Comparison of ENCODE assay signal across 12 mouse cellular contexts in genomic region chr5:135807263-135807637, GRCm38 (mm10). TPM values are rescaled to one million over a fixed set of nuclear protein-coding genes. Genes with fewer than 3 reads are reported as not detected.
DNase-seq lines count a peak whose midpoint lies in the region; ATAC-seq and TF ChIP-seq lines count a peak whose summit lies in the region.
"Had no signal": no experiment of that assay in that cellular context is flagged by ENCODE, and none has a peak within 500 bp of the region (broad histone marks: within the 10 kb centered on the region; RNA-seq: fewer than 3 reads in every experiment).

No protein-coding gene starts in this region.

- TF ChIP-seq POLR2A in olfactory bulb, adult 2 months (IDR thresholded peaks at IDR 0.05; ENCODE audit: insufficient read depth, low read depth, low read length) = no peak

- no peaks in the 10 kb centered on the region for H3K27me3 ChIP-seq in embryonic facial prominence, embryonic 12.5 days
- H3K27me3 ChIP-seq in hindbrain, embryonic 16.5 days (replicated peaks; ENCODE audit: control insufficient read depth, insufficient read depth, low read length) = no peaks in the 10 kb centered on the region

- peak overlapping the region; percentile 28; the same call in 1 of the 2 replicates for H3K4me2 ChIP-seq in embryonic facial prominence, embryonic 12.5 days (replicated peaks)
- peak overlapping the region; percentile 71 for H3K4me2 ChIP-seq in hindbrain, embryonic 16.5 days (ENCODE audit: low read length)
- H3K4me2 ChIP-seq: limb, embryonic 13.5 days had no signal

- 0 out of 2 replicates have a peak, but pooled peaks cover 6% of the 10 kb centered on the region for H3K4me1 ChIP-seq in embryonic facial prominence, embryonic 12.5 days
- peaks cover 14% of the 10 kb centered on the region for H3K4me1 ChIP-seq in hindbrain, embryonic 16.5 days (ENCODE audit: control insufficient read depth, insufficient read depth, low read depth, low read length)
- H3K4me1 ChIP-seq in olfactory bulb, adult 2 months (ENCODE audit: control insufficient read depth, insufficient read depth, low read length) = peaks cover 43% of the 10 kb centered on the region

- DNase-seq in right cerebral cortex, adult 2 months (ENCODE audit: low spot score in 2 of 2) = peak; percentile 46 to 49
- no peak for DNase-seq in right cerebral cortex, postnatal 4 days
- DNase-seq in gastrocnemius, adult 8-10 months (ENCODE audit: low spot score in 2 of 2) = no peak
- DNase-seq in kidney, adult 18-20 months = no peak
- DNase-seq in ovary, postnatal 14 days (ENCODE audit: low spot score) = no peak

- no peak overlapping the region for H3K9ac ChIP-seq in embryonic facial prominence, embryonic 12.5 days
- H3K9ac ChIP-seq in hindbrain, embryonic 16.5 days (ENCODE audit: low read depth, low read length) = peak overlapping the region; percentile 82
- H3K9ac ChIP-seq: limb, embryonic 13.5 days had no signal

- WGBS in embryonic facial prominence, embryonic 12.5 days = 44% methylated on average over 3 of the region's 3 CpGs
- 34% methylated on average over 3 of the region's 3 CpGs for WGBS in hindbrain, embryonic 16.5 days
- 11% methylated on average over 3 of the region's 3 CpGs for WGBS in olfactory bulb, adult 2 months

- 0 out of 2 replicates have a peak, but pooled peaks cover 2% of the 10 kb centered on the region for H3K9me3 ChIP-seq in embryonic facial prominence, embryonic 12.5 days
- H3K9me3 ChIP-seq in hindbrain, embryonic 16.5 days (ENCODE audit: control insufficient read depth, low read length) = no peaks in the 10 kb centered on the region

- no peak overlapping the region for H3K27ac ChIP-seq in embryonic facial prominence, embryonic 12.5 days
- H3K27ac ChIP-seq in hindbrain, embryonic 16.5 days (ENCODE audit: low read depth, low read length) = no peak overlapping the region; the same call in 1 of the 2 replicates
- H3K27ac ChIP-seq in olfactory bulb, adult 2 months (ENCODE audit: insufficient read depth, low read depth, low read length) = peak overlapping the region; percentile 83
- H3K27ac ChIP-seq: limb, embryonic 13.5 days had no signal

- TF ChIP-seq CTCF in olfactory bulb, adult 2 months (IDR thresholded peaks at IDR 0.05; ENCODE audit: insufficient read depth, low read depth, low read length) = no peak

- H3K36me3 ChIP-seq in embryonic facial prominence, embryonic 12.5 days = no peaks in the 10 kb centered on the region
- no peaks in the 10 kb centered on the region for H3K36me3 ChIP-seq in hindbrain, embryonic 16.5 days (ENCODE audit: control insufficient read depth, insufficient read depth, low read length)
- H3K36me3 ChIP-seq: limb, embryonic 13.5 days had no signal

- ATAC-seq in embryonic facial prominence, embryonic 12.5 days (ENCODE audit: insufficient number of reproducible peaks, insufficient read depth, low FRiP score, low TSS enrichment) = no peak
- peak; percentile 41; the same call in 1 of the 2 replicates for ATAC-seq in hindbrain, embryonic 16.5 days

- H3K4me3 ChIP-seq in embryonic facial prominence, embryonic 12.5 days = 0 out of 2 replicates have a peak overlapping the region, but pooled peaks have one; percentile 20
- H3K4me3 ChIP-seq in hindbrain, embryonic 16.5 days (ENCODE audit: low read length) = peak overlapping the region; percentile 52
- peak overlapping the region; percentile 67 for H3K4me3 ChIP-seq in olfactory bulb, adult 2 months (ENCODE audit: insufficient read depth, low read depth, low read length)
- H3K4me3 ChIP-seq: limb, embryonic 13.5 days had no signal

RNA-seq across cellular contexts. Expression of gene Srrm3, which starts 0.6 kb away (rescaled TPM):
- polyA plus RNA-seq in embryonic facial prominence, embryonic 12.5 days (2016; fragmentation: Nextera tagmentation; extraction: Ambion mirVana) = 3.6 and 8.9 TPM in 2 replicates
- polyA plus RNA-seq in hindbrain, embryonic 16.5 days (2015; fragmentation: Nextera tagmentation; extraction: Ambion mirVana) = 59.7 and 65.9 TPM in 2 replicates
- not detected in 2 replicates for polyA plus RNA-seq in olfactory bulb, adult 2 months (2012; ENCODE audit: insufficient read depth, insufficient read length, low replicate concordance, missing spikeins)
- total RNA-seq in gastrocnemius, adult 8-10 months (2022) = not detected
- total RNA-seq: megakaryocyte progenitor cell, adult 5-6 weeks had no signal
- polyA plus RNA-seq: inflammation-experienced regulatory T-cells, adult 6 months had no signal

RNA-seq across cellular contexts. Expression of gene Mdh2, which starts 29.0 kb away (rescaled TPM):
- polyA plus RNA-seq in embryonic facial prominence, embryonic 12.5 days (2016; fragmentation: Nextera tagmentation; extraction: Ambion mirVana) = 487 and 498 TPM in 2 replicates
- polyA plus RNA-seq in hindbrain, embryonic 16.5 days (2015; fragmentation: Nextera tagmentation; extraction: Ambion mirVana) = 670 and 701 TPM in 2 replicates
- polyA plus RNA-seq in olfactory bulb, adult 2 months (2012; ENCODE audit: insufficient read depth, insufficient read length, low replicate concordance, missing spikeins) = 359 and 724 TPM in 2 replicates
- 100 to 1,000 TPM; 825 to 986 (median 954) TPM for total RNA-seq in gastrocnemius, adult 8-10 months (2022)

RNA-seq across cellular contexts. Expression of gene Styxl1, which starts 29.1 kb away (rescaled TPM):
- 0.23 and 0.47 TPM in 2 replicates for polyA plus RNA-seq in embryonic facial prominence, embryonic 12.5 days (2016; fragmentation: Nextera tagmentation; extraction: Ambion mirVana)
- 0.48 and 0.51 TPM in 2 replicates for polyA plus RNA-seq in hindbrain, embryonic 16.5 days (2015; fragmentation: Nextera tagmentation; extraction: Ambion mirVana)
- not detected in 2 replicates for polyA plus RNA-seq in olfactory bulb, adult 2 months (2012; ENCODE audit: insufficient read depth, insufficient read length, low replicate concordance, missing spikeins)
- not detected for total RNA-seq in gastrocnemius, adult 8-10 months (2022)
- total RNA-seq: gastrocnemius, postnatal 10 days; megakaryocyte progenitor cell, adult 5-6 weeks had no signal
- polyA plus RNA-seq: limb, embryonic 13.5 days had no signal

Comparison
In these comparisons a context has a peak if more than half of its experiments do, and no peak if none do; other contexts are left out.
1. DNase-seq: peak in right cerebral cortex, adult 2 months (2 of 2); none in right cerebral cortex, postnatal 4 days (single experiment), gastrocnemius, adult 8-10 months (0 of 2), kidney, adult 18-20 months (single experiment) and ovary, postnatal 14 days (single experiment).
2. Peak in every context shown above with its lines, with median percentiles within 50 percentile points of each other: H3K4me3 ChIP-seq.